Mouse (Mus musculus): ENCODE measurements around the gene Irs2. TPM values are rescaled to one million over a fixed set of nuclear protein-coding genes. Genes with fewer than 3 reads are reported as not detected.

Gene Irs2
- polyA plus RNA-seq, 1 experiment, result 17.6 TPM

- DNase-seq (ENCODE audit: low read depth), result no peak
- TF ChIP-seq CTCF (IDR thresholded peaks at IDR 0.05; ENCODE audit: borderline replicate concordance, extremely low read depth, insufficient read depth, insufficient read length) (no peak), POLR2A (IDR thresholded peaks at IDR 0.05; ENCODE audit: borderline replicate concordance, extremely low read depth, insufficient read depth, insufficient read length, poor library complexity, severe bottlenecking) (no peak)
Measured at GRCm38 (mm10) chr8:11036790-11037189, 28.5 kb upstream of the Irs2 start.

- peak; percentile 72 for DNase-seq (ENCODE audit: low read depth)
- TF ChIP-seq CTCF (IDR thresholded peaks at IDR 0.05; ENCODE audit: borderline replicate concordance, extremely low read depth, insufficient read depth, insufficient read length), result no peak
- no peak for TF ChIP-seq POLR2A (IDR thresholded peaks at IDR 0.05; ENCODE audit: borderline replicate concordance, extremely low read depth, insufficient read depth, insufficient read length, poor library complexity, severe bottlenecking)
Measured at GRCm38 (mm10) chr8:11035628-11036416, 27.6 kb upstream of the Irs2 start.

DNA sequence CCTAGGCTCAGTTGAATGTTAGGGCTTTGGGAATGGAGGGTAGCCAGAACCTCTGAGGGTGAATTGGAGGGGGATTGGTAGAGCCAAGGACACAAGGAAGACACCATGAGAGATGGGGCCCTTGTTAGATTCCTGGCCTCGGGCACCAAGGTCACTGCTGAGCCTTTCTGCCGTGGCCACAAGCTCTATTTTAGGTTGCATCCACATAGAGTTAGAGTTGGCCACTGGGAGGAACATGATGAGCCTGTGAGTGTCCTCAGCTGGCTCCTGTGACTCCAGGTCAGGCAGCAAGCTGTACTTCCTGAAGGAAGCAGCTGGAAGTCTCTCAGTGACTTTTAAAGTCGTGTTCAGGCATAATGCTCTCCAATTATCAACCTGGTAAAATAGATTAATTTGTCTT lies 16.6 kb upstream of the Irs2 start:
- TF ChIP-seq POLR2A (IDR thresholded peaks at IDR 0.05; ENCODE audit: borderline replicate concordance, extremely low read depth, insufficient read depth, insufficient read length, poor library complexity, severe bottlenecking), result no peak
- TF ChIP-seq CTCF (IDR thresholded peaks at IDR 0.05; ENCODE audit: borderline replicate concordance, extremely low read depth, insufficient read depth, insufficient read length), result no peak
- DNase-seq (ENCODE audit: low read depth), result no peak

- no peak for DNase-seq (ENCODE audit: low read depth)
- TF ChIP-seq CTCF (IDR thresholded peaks at IDR 0.05; ENCODE audit: borderline replicate concordance, extremely low read depth, insufficient read depth, insufficient read length) (no peak), POLR2A (IDR thresholded peaks at IDR 0.05; ENCODE audit: borderline replicate concordance, extremely low read depth, insufficient read depth, insufficient read length, poor library complexity, severe bottlenecking) (no peak)
Measured at GRCm38 (mm10) chr8:11020949-11021572, 12.8 kb upstream of the Irs2 start.

GRCm38 (mm10) chr8:11015622-11016021 lies 7.4 kb upstream of the Irs2 start:
- TF ChIP-seq CTCF (IDR thresholded peaks at IDR 0.05; ENCODE audit: borderline replicate concordance, extremely low read depth, insufficient read depth, insufficient read length) (no peak), POLR2A (IDR thresholded peaks at IDR 0.05; ENCODE audit: borderline replicate concordance, extremely low read depth, insufficient read depth, insufficient read length, poor library complexity, severe bottlenecking) (no peak)

GRCm38 (mm10) chr8:11013258-11013657 lies 5.0 kb upstream of the Irs2 start:
- TF ChIP-seq POLR2A (IDR thresholded peaks at IDR 0.05; ENCODE audit: borderline replicate concordance, extremely low read depth, insufficient read depth, insufficient read length, poor library complexity, severe bottlenecking) (no peak), CTCF (IDR thresholded peaks at IDR 0.05; ENCODE audit: borderline replicate concordance, extremely low read depth, insufficient read depth, insufficient read length) (peak; percentile 80)
- peak; percentile 88 for DNase-seq (ENCODE audit: low read depth)

More at GRCm38 (mm10) chr8:11015622-11016021, 7.4 kb upstream of the Irs2 start:
- no peak for DNase-seq (ENCODE audit: low read depth)

- TF ChIP-seq CTCF (IDR thresholded peaks at IDR 0.05; ENCODE audit: borderline replicate concordance, extremely low read depth, insufficient read depth, insufficient read length), result no peak
- TF ChIP-seq POLR2A (IDR thresholded peaks at IDR 0.05; ENCODE audit: borderline replicate concordance, extremely low read depth, insufficient read depth, insufficient read length, poor library complexity, severe bottlenecking), result no peak
- DNase-seq (ENCODE audit: low read depth), result no peak
Measured at GRCm38 (mm10) chr8:11011787-11012485, 3.7 kb upstream of the Irs2 start.

- TF ChIP-seq POLR2A (IDR thresholded peaks at IDR 0.05; ENCODE audit: borderline replicate concordance, extremely low read depth, insufficient read depth, insufficient read length, poor library complexity, severe bottlenecking) (no peak), CTCF (IDR thresholded peaks at IDR 0.05; ENCODE audit: borderline replicate concordance, extremely low read depth, insufficient read depth, insufficient read length) (no peak)
- peak; percentile 57 for DNase-seq (ENCODE audit: low read depth)
Measured at GRCm38 (mm10) chr8:11010913-11011605, 2.8 kb upstream of the Irs2 start.

GRCm38 (mm10) chr8:11010398-11010797 lies 2.1 kb upstream of the Irs2 start:
- DNase-seq (ENCODE audit: low read depth), result peak; percentile 39
- TF ChIP-seq CTCF (IDR thresholded peaks at IDR 0.05; ENCODE audit: borderline replicate concordance, extremely low read depth, insufficient read depth, insufficient read length), result no peak
- TF ChIP-seq POLR2A (IDR thresholded peaks at IDR 0.05; ENCODE audit: borderline replicate concordance, extremely low read depth, insufficient read depth, insufficient read length, poor library complexity, severe bottlenecking), result no peak

GRCm38 (mm10) chr8:11009431-11010071 lies 1.3 kb upstream of the Irs2 start:
- DNase-seq (ENCODE audit: low read depth), result peak; percentile 94
- TF ChIP-seq POLR2A (IDR thresholded peaks at IDR 0.05; ENCODE audit: borderline replicate concordance, extremely low read depth, insufficient read depth, insufficient read length, poor library complexity, severe bottlenecking), result no peak
- TF ChIP-seq CTCF (IDR thresholded peaks at IDR 0.05; ENCODE audit: borderline replicate concordance, extremely low read depth, insufficient read depth, insufficient read length), result no peak
